Mouse (Mus musculus): Measurements from ENCODE around the gene Haspin. TPM values are rescaled to one million over a fixed set of nuclear protein-coding genes. Genes with fewer than 3 reads are reported as not detected.

Haspin gene
- total RNA-seq, 1 experiment from 2014 or later = 2.6 TPM

DNA sequence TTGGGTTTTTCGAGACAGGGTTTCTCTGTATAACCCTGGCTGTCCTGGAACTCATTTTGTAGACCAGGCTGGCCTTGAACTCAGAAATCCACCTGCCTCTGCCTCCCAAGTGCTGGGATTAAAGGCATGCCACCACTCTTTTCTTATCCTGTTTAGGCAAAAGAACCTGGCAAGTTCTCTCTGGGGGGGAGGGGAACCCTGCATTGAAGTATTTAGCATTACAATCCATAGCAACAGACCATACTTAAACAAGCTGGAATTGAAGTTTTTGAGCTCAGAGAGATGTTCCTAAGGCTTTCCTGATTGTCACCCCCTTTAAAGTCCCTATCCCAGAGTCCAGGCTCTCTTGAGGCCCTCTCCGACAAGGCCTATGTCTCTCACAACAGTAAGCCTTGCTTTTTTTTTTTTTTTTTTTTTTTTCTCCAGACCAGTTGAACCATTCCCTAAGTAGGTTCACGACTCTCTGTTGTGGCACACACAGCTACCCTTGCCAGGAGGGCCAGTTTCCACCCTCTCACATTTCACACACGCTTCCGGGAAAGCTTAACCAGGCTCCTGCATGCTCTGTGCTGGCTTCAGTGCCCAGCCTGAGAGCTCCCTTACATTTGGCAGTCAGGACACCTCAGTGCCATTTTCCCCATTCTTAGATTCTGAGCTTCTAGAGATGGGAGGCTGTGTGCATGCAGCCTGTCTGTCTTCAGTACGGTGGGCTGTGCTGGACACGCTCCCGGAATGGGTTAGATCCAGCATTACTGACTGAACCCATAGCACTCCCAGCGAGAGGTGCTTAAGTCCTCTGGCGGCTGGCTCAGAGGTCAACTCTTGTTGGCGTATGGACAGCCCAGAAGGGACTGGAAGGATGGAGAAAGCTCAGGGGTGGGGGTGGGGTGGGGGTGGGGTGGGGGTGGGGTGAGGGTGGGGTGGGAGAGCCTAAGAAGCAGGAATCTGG is 8.2 kb upstream of the Haspin start:
- DNase-seq = no peak

- peak; percentile 68 for DNase-seq
Measured at GRCm38 (mm10) chr11:73144261-73144681, 6.2 kb upstream of the Haspin start.

DNA sequence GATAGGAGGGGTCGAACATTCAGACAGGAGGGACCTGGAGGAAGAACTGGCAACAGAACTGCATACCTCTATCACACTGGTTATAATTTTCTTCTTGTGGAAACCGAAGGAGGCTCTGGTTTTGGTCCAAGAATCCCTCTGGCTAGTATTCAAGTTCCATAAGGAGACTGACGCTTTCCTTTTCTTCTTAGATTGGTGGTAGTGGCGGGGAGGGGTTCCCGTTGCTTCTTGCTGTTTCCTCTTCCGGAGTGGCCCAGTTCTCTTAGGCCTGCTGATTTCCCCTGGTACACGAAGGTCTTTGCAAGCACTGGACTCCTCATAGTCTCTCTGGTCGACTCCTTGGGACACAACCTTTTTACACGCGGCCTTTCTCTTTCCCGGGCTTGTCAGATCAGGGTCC is 978 bp downstream of the Haspin start:
- no peak for DNase-seq

DNA sequence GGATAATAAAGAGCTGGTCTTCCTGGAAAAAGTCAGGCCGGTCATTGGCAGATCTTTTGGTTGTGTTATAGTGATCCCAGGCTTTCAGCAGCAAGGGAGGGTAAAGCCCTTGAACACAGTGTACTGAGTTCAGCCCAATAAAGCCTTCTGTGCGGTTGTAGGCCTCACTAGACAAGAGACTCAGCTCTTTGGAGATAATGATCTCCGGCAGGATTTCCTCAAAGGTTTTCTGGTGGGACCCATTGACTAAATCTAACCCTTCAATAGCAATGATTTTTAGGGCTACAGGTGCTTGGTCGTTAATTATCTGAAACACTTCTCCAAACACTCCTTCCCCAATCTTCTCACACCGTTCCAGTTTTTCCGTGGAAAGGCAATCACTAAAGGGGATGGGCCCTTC is 1.5 kb downstream of the Haspin start:
- no peak for DNase-seq

DNA sequence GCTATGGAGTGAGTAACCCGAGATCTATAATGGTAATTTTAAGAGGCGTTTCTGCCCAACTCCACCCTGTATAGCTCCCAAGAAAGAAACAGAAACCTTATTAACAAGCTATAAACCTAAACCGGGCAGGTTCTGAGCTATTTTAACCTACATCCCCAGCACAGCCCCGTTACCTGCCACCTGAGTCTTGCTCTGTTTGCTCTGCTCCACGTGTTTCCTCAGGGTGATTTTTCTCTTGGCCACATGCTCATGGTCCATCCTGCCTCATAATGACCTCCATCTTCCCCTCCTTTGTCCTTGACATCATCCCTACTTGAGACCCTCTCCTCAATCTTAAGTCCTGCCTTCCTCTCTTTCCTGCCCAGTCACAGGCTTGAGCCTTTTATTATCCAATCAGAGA is 3.9 kb downstream of the Haspin start:
- DNase-seq = no peak

DNA sequence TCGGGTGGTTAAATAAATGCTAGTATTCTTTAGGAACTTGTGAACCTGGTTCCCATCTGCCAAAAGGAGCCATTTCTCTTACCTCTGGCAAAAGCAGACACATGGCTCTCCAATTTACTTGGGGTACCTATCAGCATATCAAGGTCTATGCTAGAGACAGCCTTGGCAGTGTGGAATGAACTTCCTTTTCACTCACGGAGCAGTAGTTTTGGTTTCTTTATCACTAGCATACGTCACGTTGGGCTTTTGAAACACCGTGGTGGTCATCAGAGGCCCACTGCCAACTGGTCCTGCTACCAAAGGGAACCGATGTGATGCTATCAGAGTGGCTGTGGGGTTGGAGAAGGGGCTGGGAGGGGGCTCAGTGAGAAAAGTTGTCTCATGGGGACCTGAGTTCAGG is 5.1 kb downstream of the Haspin start:
- DNase-seq = no peak

DNA sequence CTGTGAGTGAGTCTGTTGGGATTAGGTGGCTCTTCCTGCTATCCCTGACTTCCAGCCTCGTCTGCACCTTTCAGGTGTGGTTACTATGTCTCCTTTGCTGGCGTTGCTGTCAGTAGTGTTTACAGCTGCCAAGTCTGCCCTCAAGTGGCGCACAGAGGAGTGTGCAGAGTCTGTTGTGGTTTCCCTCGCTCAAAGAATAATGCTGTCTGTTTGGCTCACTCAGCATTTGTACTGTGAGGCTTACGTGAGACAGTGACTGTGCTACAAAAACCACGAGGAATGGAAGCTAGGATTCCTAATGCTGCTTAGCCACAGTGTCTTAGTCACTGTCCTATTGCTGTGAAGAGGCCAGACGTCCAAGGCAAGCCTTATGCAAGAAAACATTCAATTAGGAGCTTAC is 7.1 kb downstream of the Haspin start:
- no peak for DNase-seq

DNA sequence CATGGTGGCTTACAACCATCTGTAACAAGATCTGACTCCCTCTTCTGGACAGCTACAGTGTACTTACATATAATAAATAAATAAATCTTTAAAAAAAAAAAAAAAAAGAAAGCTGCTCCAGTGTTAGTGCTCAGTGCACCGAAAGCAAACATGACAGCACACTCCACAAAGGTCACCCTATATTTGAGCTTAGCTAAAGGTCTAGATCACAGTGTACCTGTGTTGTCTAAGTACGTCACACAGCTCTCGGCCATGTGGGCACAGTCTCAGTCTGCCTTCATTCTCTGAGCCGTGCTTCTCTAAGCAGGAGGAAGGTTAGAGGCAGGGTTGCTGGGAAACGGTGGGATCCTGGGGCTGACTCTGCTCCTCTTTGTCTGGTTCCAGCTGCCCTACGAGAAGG is 11.6 kb downstream of the Haspin start:
- DNase-seq = no peak

DNA sequence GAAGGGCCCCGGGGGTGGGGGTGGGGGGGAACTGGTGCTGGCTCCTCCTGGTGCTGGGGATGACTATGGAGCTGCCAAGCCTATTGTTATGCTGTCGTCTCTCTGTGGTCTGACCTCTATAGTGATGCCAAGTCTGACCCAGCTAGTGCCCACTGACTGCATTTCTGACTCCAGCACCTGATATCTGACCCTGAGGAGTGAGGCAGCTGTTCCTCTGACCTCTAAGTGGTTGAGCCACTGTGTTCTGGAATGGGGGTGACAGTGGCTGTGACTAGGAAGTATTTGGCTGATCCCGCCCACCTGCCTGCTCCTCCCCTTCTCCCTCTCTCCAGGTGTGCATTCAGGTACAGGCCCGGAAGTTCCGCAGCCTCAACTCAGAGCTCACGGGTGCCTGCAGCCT is 26.7 kb downstream of the Haspin start:
- DNase-seq = no peak

GRCm38 (mm10) chr11:73109941-73110340 is 28.2 kb downstream of the Haspin start:
- peak; percentile 20 for DNase-seq

DNA sequence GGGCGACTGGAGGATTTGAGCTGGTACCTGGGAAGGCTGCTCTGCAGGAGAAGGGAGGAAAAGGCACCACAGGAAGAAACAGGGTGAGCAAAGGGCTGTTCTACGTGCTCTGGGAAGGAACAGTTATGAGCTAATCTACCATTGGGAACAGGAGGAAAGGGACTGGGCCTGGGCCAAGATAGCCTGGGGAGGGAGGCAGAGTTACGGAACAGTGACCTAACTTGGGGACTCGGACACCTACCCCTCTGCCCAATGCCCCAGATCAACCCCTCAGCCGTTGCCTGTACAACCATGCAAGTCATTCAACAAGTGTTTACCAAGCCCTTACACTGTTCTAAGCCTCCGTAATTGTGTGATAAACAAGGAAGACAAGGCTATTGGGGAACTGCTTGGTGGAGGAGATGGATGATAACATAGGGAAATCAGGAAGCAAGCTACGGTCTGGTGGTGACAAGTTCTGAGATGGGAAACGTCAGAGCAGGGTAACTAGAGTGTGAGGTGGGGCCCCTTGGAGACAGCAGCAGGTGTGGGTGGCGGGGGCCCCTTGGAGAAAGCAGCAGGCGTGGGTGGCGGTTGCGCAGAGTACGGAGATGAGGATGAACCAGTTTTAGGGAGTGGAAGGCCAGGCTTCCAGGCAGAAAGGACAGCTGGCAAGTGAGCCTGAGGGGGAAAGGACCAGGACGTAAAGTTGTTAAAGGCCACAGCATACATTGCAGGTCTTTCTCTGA is 29.0 kb downstream of the Haspin start:
- DNase-seq = peak; percentile 69

DNA sequence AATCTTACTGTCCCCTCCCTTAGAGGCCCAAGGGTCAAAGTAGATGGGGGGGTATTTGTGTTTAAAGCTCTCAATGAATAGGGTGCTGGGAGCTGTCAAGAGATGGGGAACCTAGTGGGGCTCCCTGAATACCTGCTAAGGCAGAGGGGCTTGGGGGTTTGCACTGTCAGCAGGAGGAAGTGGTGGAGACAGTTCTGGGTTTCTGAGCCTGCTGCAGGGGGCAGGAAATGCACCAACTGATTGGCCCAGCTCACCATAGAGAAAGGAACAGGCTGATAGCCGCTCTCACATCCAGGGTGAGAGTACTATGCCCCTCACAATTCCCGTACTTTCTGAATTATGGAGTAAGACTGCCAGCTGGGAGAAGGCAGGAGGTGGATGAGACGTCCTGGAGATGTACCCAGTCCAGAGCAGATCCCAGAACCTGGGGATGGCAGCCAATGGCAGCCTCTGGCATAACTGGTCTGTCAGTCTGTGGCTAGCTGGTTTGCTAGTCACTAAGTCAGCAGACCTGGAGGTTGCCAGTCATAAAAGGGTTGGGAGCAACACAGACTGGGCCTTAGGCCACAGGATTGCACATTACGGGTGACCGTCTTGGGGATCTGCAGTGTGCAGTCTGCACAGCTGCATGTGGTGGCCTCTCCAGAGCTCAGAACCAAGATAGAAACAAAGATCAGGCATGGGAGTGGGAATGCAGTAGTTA is 29.7 kb downstream of the Haspin start:
- peak; percentile 45 for DNase-seq

GRCm38 (mm10) chr11:73107358-73107757 is 30.7 kb downstream of the Haspin start:
- peak; percentile 64 for DNase-seq

DNA sequence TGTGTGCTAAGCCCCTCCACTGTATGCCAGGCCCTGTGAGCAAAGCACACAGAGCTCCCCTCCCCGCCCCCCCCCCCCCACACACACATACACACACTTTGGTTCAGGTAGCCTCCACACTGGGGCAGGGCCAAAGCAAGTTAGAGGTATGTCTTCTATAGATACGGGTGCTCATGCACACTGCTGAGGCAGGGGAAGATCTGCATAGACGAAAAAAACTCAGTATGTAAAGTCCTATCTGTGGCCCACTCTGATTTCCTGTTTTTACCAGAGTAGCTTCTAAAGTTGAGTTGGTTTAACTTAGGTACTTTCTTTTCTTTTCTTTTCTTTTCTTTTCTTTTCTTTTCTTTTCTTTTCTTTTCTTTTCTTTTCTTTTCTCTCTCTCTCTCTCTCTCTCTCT is 32.8 kb downstream of the Haspin start:
- DNase-seq = no peak

DNA sequence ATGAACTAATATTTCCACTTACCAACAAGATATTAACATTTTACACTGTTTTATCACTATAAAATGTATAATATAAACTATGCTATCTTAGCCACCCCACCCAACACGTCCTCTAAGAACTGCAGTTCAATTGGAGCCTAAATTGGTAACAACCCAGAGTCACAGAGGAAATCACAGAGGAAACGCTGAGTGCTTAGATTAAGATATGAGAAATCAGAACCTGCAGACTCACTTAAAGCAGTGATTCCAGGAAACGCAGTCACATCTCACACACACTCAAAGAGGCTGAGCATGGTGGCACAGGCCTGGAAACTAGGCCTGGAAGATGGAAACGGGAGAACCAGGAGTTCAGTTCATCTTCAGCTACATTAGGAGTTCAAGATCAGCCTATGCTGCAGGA is 36.8 kb downstream of the Haspin start:
- no peak for DNase-seq

DNA sequence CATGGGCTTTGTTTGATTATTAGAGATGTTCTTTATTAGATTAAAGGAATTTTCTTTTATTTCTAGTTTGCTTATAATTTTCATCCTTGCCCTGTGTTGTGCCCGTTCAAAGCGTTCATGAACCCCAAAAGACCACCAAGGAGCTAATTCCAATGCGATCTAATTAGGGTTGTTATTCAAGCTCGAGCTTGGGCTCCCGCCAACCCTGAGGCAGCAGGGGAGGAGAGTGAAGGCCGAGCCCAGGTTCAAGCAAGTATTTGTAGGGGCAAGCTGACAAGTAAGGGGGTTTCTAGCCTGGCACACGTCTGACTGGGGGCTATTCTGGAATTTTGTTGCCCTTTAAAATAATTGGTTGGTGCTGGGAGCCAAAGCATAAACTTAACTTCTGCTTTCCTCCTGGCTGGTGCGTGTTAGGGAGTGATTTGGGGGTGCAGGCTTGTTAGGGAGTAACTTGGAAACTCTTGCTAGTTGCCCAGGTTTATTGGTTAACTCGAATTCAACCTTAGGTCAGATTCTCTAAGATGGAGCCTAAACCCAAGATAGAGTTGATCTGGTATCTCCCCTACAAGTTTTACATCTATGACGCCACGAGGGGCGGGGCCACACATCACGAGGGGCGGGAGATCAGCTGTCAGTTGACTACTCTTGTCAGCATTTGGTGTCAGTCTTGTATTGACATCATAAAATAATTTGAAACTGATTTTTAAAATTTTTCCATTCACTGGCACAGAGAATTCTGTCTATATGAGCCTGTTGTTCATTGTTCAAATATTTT is 37.9 kb downstream of the Haspin start:
- no peak for DNase-seq

GRCm38 (mm10) chr11:73098860-73099259 is 39.2 kb downstream of the Haspin start:
- DNase-seq = no peak

- DNase-seq = no peak
Measured at GRCm38 (mm10) chr11:73094231-73094995, 43.7 kb downstream of the Haspin start.

GRCm38 (mm10) chr11:73092877-73093276 is 45.2 kb downstream of the Haspin start:
- DNase-seq = no peak

DNA sequence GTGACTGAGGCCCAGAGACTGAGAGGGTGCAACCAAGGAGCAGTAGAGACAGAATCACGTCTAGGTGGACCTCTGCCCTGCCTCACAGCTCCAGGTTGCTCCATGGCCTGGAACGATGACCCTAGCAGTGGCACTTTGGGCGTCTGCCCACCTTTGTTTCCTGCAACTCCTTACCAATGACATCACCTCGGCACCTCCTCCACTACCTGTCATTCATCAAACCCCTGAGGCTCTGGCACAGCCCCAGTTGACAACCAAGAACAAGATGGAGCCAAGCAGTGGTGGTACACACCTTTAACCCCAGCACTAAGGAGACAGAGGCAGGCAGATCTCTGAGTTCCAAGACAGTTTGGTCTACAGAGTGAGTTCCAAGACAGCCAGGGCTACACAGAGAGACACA is 46.0 kb downstream of the Haspin start:
- DNase-seq = no peak

DNA sequence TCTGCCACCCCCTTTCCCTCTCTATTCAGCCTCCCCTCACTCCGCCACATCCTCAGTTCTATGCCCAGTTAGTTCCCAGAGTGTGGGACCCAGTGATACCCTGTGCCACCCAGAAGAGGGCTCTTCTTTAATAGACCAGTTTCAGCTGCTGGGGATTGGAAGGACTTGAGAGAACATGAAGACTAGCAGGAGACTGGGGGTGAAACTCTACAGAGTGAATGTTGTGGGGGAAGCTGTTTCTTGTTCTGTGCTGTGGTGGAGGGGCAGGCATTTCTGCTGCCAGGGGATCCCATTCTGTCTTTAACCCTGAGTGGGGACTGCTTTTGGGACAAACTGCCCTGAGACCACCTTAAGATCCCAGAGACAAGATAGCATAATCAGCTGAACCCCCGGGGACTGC is 47.3 kb downstream of the Haspin start:
- no peak for DNase-seq

Measured in adrenal gland, postnatal 14 days (tissue).